Mouse (Mus musculus): Measurements from ENCODE around the gene Sik1. TPM values are rescaled to one million over a fixed set of nuclear protein-coding genes. Genes with fewer than 3 reads are reported as not detected.

The Sik1 gene
- total RNA-seq, 1 experiment = 35.0 TPM

GRCm38 (mm10) chr17:31828916-31829315 lies 26.7 kb downstream of the Sik1 start:
- Histone ChIP-seq H3K36me3 (ENCODE audit: control insufficient read depth, insufficient read depth, low read length, poor library complexity, severe bottlenecking) (no peaks in the 10 kb centered on the region), H3K9me3 (ENCODE audit: control insufficient read depth, insufficient read depth, low read depth, low read length) (no peaks in the 10 kb centered on the region), H3K27ac (ENCODE audit: insufficient read depth, low read depth, low read length, poor library complexity, severe bottlenecking) (no peak overlapping the region), H3K4me3 (ENCODE audit: insufficient read depth in 1 of 2, low read depth in 1 of 2, low read length in 2 of 2, poor library complexity in 1 of 2, severe bottlenecking in 1 of 2) (no peak overlapping the region), H3K4me1 (ENCODE audit: control insufficient read depth in 2 of 2, insufficient read depth in 2 of 2, low read length in 2 of 2, poor library complexity in 1 of 2) (peaks cover 25 to 45% of the 10 kb centered on the region in 2 experiments), H3K9ac (ENCODE audit: insufficient read depth, low read depth, low read length, poor library complexity, severe bottlenecking) (no peak overlapping the region)
- in situ Hi-C loops (cut with MboI; ENCODE audit: low sequenced_read_pairs in 2 of 2, unreplicated experiment in 2 of 2) = no loop called here
- no peak for DNase-seq (ENCODE audit: low read depth, low spot score)
- no peak for TF ChIP-seq MAFK (IDR thresholded peaks at IDR 0.05; ENCODE audit: insufficient read depth, low read depth, low read length)
- no peak for TF ChIP-seq ZNF384 (IDR thresholded peaks at IDR 0.05; ENCODE audit: low read depth, low read length)

GRCm38 (mm10) chr17:31828118-31828517 lies 27.5 kb downstream of the Sik1 start:
- DNase-seq (ENCODE audit: low read depth, low spot score) = no peak
- Histone ChIP-seq H3K4me3 (ENCODE audit: insufficient read depth in 1 of 2, low read depth in 1 of 2, low read length in 2 of 2, poor library complexity in 1 of 2, severe bottlenecking in 1 of 2) (no peak overlapping the region), H3K27ac (ENCODE audit: insufficient read depth, low read depth, low read length, poor library complexity, severe bottlenecking) (no peak overlapping the region), H3K9ac (ENCODE audit: insufficient read depth, low read depth, low read length, poor library complexity, severe bottlenecking) (no peak overlapping the region), H3K9me3 (ENCODE audit: control insufficient read depth, insufficient read depth, low read depth, low read length) (no peaks in the 10 kb centered on the region), H3K36me3 (ENCODE audit: control insufficient read depth, insufficient read depth, low read length, poor library complexity, severe bottlenecking) (no peaks in the 10 kb centered on the region), H3K4me1 (ENCODE audit: control insufficient read depth in 2 of 2, insufficient read depth in 2 of 2, low read length in 2 of 2, poor library complexity in 1 of 2) (peaks cover 21 to 38% of the 10 kb centered on the region in 2 experiments)
- in situ Hi-C loops (cut with MboI; ENCODE audit: low sequenced_read_pairs in 2 of 2, unreplicated experiment in 2 of 2) = no loop called here
- TF ChIP-seq ZC3H11A (IDR thresholded peaks at IDR 0.05; ENCODE audit: borderline replicate concordance, low read depth, low read length) (no peak), ZNF384 (IDR thresholded peaks at IDR 0.05; ENCODE audit: low read depth, low read length) (no peak), MAFK (IDR thresholded peaks at IDR 0.05; ENCODE audit: insufficient read depth, low read depth, low read length) (no peak), CHD2 (IDR thresholded peaks at IDR 0.05; ENCODE audit: low read depth, low read length) (no peak), HCFC1 (IDR thresholded peaks at IDR 0.05; ENCODE audit: borderline replicate concordance, insufficient read depth, low read length) (no peak)

GRCm38 (mm10) chr17:31827206-31827605 lies 28.4 kb downstream of the Sik1 start:
- no peak overlapping the region for H3K27ac ChIP-seq (ENCODE audit: insufficient read depth, low read depth, low read length, poor library complexity, severe bottlenecking)
- in situ Hi-C loops (cut with MboI; ENCODE audit: low sequenced_read_pairs in 2 of 2, unreplicated experiment in 2 of 2) = no loop called here
- H3K4me1 ChIP-seq (ENCODE audit: control insufficient read depth in 2 of 2, insufficient read depth in 2 of 2, low read length in 2 of 2, poor library complexity in 1 of 2) = peaks cover 21 to 34% of the 10 kb centered on the region in 2 experiments
- no peaks in the 10 kb centered on the region for H3K9me3 ChIP-seq (ENCODE audit: control insufficient read depth, insufficient read depth, low read depth, low read length)
- no peak for TF ChIP-seq CHD2 (IDR thresholded peaks at IDR 0.05; ENCODE audit: low read depth, low read length)
- no peak for TF ChIP-seq HCFC1 (IDR thresholded peaks at IDR 0.05; ENCODE audit: borderline replicate concordance, insufficient read depth, low read length)
- TF ChIP-seq MAFK (IDR thresholded peaks at IDR 0.05; ENCODE audit: insufficient read depth, low read depth, low read length) = no peak
- TF ChIP-seq ZC3H11A (IDR thresholded peaks at IDR 0.05; ENCODE audit: borderline replicate concordance, low read depth, low read length) = no peak
- TF ChIP-seq ZNF384 (IDR thresholded peaks at IDR 0.05; ENCODE audit: low read depth, low read length) = no peak
- no peaks in the 10 kb centered on the region for H3K36me3 ChIP-seq (ENCODE audit: control insufficient read depth, insufficient read depth, low read length, poor library complexity, severe bottlenecking)
- no peak overlapping the region for H3K4me3 ChIP-seq (ENCODE audit: insufficient read depth in 1 of 2, low read depth in 1 of 2, low read length in 2 of 2, poor library complexity in 1 of 2, severe bottlenecking in 1 of 2)
- H3K9ac ChIP-seq (ENCODE audit: insufficient read depth, low read depth, low read length, poor library complexity, severe bottlenecking) = no peak overlapping the region
- no peak for DNase-seq (ENCODE audit: low read depth, low spot score)

- DNase-seq (ENCODE audit: low read depth, low spot score) = no peak
- Histone ChIP-seq H3K9ac (ENCODE audit: insufficient read depth, low read depth, low read length, poor library complexity, severe bottlenecking) (no peak overlapping the region), H3K27ac (ENCODE audit: insufficient read depth, low read depth, low read length, poor library complexity, severe bottlenecking) (no peak overlapping the region), H3K4me3 (ENCODE audit: insufficient read depth in 1 of 2, low read depth in 1 of 2, low read length in 2 of 2, poor library complexity in 1 of 2, severe bottlenecking in 1 of 2) (no peak overlapping the region), H3K4me1 (ENCODE audit: control insufficient read depth in 2 of 2, insufficient read depth in 2 of 2, low read length in 2 of 2, poor library complexity in 1 of 2) (peaks cover 19 to 36% of the 10 kb centered on the region in 2 experiments), H3K9me3 (ENCODE audit: control insufficient read depth, insufficient read depth, low read depth, low read length) (no peaks in the 10 kb centered on the region), H3K36me3 (ENCODE audit: control insufficient read depth, insufficient read depth, low read length, poor library complexity, severe bottlenecking) (no peaks in the 10 kb centered on the region)
- TF ChIP-seq ZC3H11A (IDR thresholded peaks at IDR 0.05; ENCODE audit: borderline replicate concordance, low read depth, low read length) (no peak), HCFC1 (IDR thresholded peaks at IDR 0.05; ENCODE audit: borderline replicate concordance, insufficient read depth, low read length) (no peak), ZNF384 (IDR thresholded peaks at IDR 0.05; ENCODE audit: low read depth, low read length) (no peak), CHD2 (IDR thresholded peaks at IDR 0.05; ENCODE audit: low read depth, low read length) (no peak), MAFK (IDR thresholded peaks at IDR 0.05; ENCODE audit: insufficient read depth, low read depth, low read length) (no peak)
- in situ Hi-C loops (cut with MboI; ENCODE audit: low sequenced_read_pairs in 2 of 2, unreplicated experiment in 2 of 2) = no loop called here
These were observed 28.9 kb downstream of the Sik1 start for GRCm38 (mm10) chr17:31826669-31827068.

GRCm38 (mm10) chr17:31825678-31826077 lies 29.9 kb downstream of the Sik1 start:
- in situ Hi-C loops (cut with MboI; ENCODE audit: low sequenced_read_pairs in 2 of 2, unreplicated experiment in 2 of 2) = no loop called here
- no peak overlapping the region for H3K4me3 ChIP-seq (ENCODE audit: insufficient read depth in 1 of 2, low read depth in 1 of 2, low read length in 2 of 2, poor library complexity in 1 of 2, severe bottlenecking in 1 of 2)
- no peak for TF ChIP-seq MAFK (IDR thresholded peaks at IDR 0.05; ENCODE audit: insufficient read depth, low read depth, low read length)
- TF ChIP-seq HCFC1 (IDR thresholded peaks at IDR 0.05; ENCODE audit: borderline replicate concordance, insufficient read depth, low read length) = no peak
- TF ChIP-seq ZNF384 (IDR thresholded peaks at IDR 0.05; ENCODE audit: low read depth, low read length) = no peak
- TF ChIP-seq CHD2 (IDR thresholded peaks at IDR 0.05; ENCODE audit: low read depth, low read length) = no peak
- TF ChIP-seq ZC3H11A (IDR thresholded peaks at IDR 0.05; ENCODE audit: borderline replicate concordance, low read depth, low read length) = no peak

More at GRCm38 (mm10) chr17:31825678-31826077, 29.9 kb downstream of the Sik1 start:
- Histone ChIP-seq H3K4me1 (ENCODE audit: control insufficient read depth in 2 of 2, insufficient read depth in 2 of 2, low read length in 2 of 2, poor library complexity in 1 of 2) (peaks cover 19 to 38% of the 10 kb centered on the region in 2 experiments), H3K36me3 (ENCODE audit: control insufficient read depth, insufficient read depth, low read length, poor library complexity, severe bottlenecking) (no peaks in the 10 kb centered on the region), H3K9ac (ENCODE audit: insufficient read depth, low read depth, low read length, poor library complexity, severe bottlenecking) (no peak overlapping the region; the same call in 1 of the 2 replicates), H3K9me3 (ENCODE audit: control insufficient read depth, insufficient read depth, low read depth, low read length) (no peaks in the 10 kb centered on the region), H3K27ac (ENCODE audit: insufficient read depth, low read depth, low read length, poor library complexity, severe bottlenecking) (no peak overlapping the region)
- no peak for DNase-seq (ENCODE audit: low read depth, low spot score)

All from ES-E14 (cell line).